In the genomic region with DNA sequence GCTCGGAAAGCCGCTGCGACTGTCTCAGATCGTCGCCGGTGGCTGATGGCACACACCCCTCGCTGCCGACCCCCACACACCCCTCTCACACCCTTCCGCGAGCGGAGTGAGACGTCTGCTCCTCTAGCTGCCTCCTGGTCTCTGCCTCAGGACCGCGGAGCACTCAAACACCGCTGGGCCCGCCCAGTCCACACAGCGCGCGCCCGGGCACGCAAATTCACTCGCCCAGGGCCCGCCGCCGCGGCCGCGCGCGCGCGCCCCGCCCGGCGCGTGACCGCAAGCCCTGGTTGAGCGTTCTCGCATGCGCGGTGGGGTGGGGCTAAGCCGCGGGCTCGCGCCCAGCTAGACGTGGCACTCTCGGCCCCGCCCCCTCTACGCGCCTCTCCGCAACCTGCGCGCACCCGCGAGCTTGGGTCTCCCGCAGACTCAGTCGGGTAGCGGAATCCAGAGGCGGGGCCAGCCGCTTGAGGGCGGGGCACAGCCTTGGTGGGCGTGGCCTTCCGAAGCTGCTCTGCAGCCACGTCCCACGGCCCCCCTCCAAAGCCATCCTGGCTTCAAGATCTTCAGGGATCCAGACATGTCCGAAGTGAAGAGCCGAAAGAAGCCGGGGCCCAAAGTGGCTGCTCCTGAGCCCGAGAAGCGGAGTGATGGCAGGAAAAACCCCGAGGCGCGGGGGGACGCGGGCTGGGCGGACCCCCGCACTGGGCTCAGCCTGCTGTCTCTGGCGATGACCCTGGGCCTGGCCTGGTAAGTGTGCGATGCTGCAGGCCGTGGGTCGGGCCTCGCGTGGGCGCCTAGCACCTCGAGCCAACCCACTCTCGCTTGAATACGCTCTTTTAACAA, we compare ENCODE assay signal across 8 mouse cellular contexts. TPM values are rescaled to one million over a fixed set of nuclear protein-coding genes. Genes with fewer than 3 reads are reported as not detected.
DNase-seq lines count a peak whose midpoint lies in the region; ATAC-seq lines count a peak whose summit lies in the region.

A gene (minus strand): TSS at position 221 of the 843 bp plus-strand sequence.
A gene (plus strand): TSS at position 391 of the 843 bp plus-strand sequence.

- peak within 1 kb of the TSS; percentile 87 for H3K27ac ChIP-seq in hindbrain, embryonic 14.5 days

- WGBS in hindbrain, embryonic 14.5 days = under 1% methylated on average over 79 of the region's 87 CpGs

- peak; percentile 95 for ATAC-seq in hindbrain, embryonic 14.5 days (ENCODE audit: low FRiP score)

- H3K9ac ChIP-seq in hindbrain, embryonic 14.5 days = peak within 1 kb of the TSS; percentile 90

- no peaks in the 10 kb centered on the region for H3K9me3 ChIP-seq in hindbrain, embryonic 14.5 days (ENCODE audit: control insufficient read depth, low read length)

- H3K4me2 ChIP-seq in hindbrain, embryonic 14.5 days (replicated peaks) = peak within 1 kb of the TSS; percentile 80

- peak within 1 kb of the TSS; percentile 91 for H3K4me3 ChIP-seq in hindbrain, embryonic 14.5 days (replicated peaks; ENCODE audit: low read length)

- H3K4me1 ChIP-seq in hindbrain, embryonic 14.5 days (replicated peaks; ENCODE audit: control insufficient read depth, insufficient read depth, low read length) = peaks cover 13% of the 10 kb centered on the region

- no peaks in the 10 kb centered on the region for H3K27me3 ChIP-seq in hindbrain, embryonic 14.5 days (ENCODE audit: control insufficient read depth, insufficient read depth, low read length)

- peaks cover 8% of the 10 kb centered on the region for H3K36me3 ChIP-seq in hindbrain, embryonic 14.5 days (replicated peaks; ENCODE audit: control insufficient read depth, insufficient read depth)

- DNase-seq in R1 (ENCODE audit: low read depth, low spot score) = peak; percentile 98
- DNase-seq in cerebellum, postnatal 25 days = peak; percentile 100
- DNase-seq in frontal cortex, postnatal 25 days (ENCODE audit: low spot score in 2 of 2) = peak; percentile 98 to 99
- DNase-seq in hindbrain, embryonic 14.5 days (ENCODE audit: low spot score) = peak; percentile 99
- peak; percentile 100 for DNase-seq in layer of hippocampus, postnatal 36 days
- peak; percentile 100 for DNase-seq in lung, postnatal 36 days
- peak; percentile 99 for DNase-seq in retina, postnatal 1 day
- peak; percentile 99 to 100 for DNase-seq in urinary bladder, adult 18-20 months (ENCODE audit: low spot score in 2 of 2)

RNA-seq across cellular contexts. Expression of the first gene that starts in this region (rescaled TPM):
- 22.2 and 22.7 TPM in 2 replicates for polyA plus RNA-seq in hindbrain, embryonic 14.5 days (2014; fragmentation: Nextera tagmentation; extraction: Ambion mirVana)
- total RNA-seq in layer of hippocampus, postnatal 36 days (2021) = 10 to 100 TPM; 14.0 to 15.6 TPM

RNA-seq across cellular contexts. Expression of the second gene that starts in this region (rescaled TPM):
- polyA plus RNA-seq in hindbrain, embryonic 14.5 days (2014; fragmentation: Nextera tagmentation; extraction: Ambion mirVana) = 19.8 and 20.4 TPM in 2 replicates
- 10 to 100 TPM; 16.7 to 17.9 TPM for total RNA-seq in layer of hippocampus, postnatal 36 days (2021)

Comparison
In these comparisons a context has a peak if more than half of its experiments do, and no peak if none do; other contexts are left out.
1. Peak in every context shown above with its lines: DNase-seq, ATAC-seq, H3K4me3 ChIP-seq and H3K27ac ChIP-seq.